Mouse (Mus musculus): ENCODE results near the gene Lca5l. TPM values are rescaled to one million over a fixed set of nuclear protein-coding genes. Genes with fewer than 3 reads are reported as not detected.
"Not testable (repeated sequence)": the region's sequence is repeated elsewhere in the genome, so short reads cannot be mapped to it uniquely, and the experiment has no call there.

Gene Lca5l
- polyA plus RNA-seq, 1 experiment: 0.44 TPM

DNA sequence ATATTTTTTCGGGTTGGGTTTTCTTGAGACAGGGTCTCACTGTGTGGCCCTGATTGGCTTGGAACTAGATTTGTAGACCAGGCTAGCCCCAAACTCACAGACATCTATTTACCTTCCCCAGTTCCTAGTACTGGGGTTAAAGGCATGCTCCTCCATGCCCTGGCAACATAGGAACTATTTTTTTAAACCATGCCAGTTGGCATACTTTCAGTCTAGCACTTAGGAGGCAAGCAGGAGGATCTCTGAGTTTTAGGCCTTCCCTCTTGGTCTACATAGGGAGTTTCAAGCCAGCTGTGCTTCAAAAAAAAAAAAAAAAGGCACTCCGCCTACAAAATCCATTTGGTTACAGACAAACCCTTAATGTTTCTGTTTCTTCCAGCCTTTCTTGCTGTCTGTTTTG, 37.6 kb downstream of the Lca5l start:
- Histone ChIP-seq H3K27ac (replicated peaks; ENCODE audit: low read depth, low read length) (peak overlapping the region; percentile 24; the same call in 1 of the 2 replicates), H3K4me1 (ENCODE audit: control insufficient read depth, insufficient read depth, insufficient read length, low read length) (no peaks in the 10 kb centered on the region), H3K4me3 (ENCODE audit: insufficient read depth, low read depth, low read length) (no peak overlapping the region)

- no peaks in the 10 kb centered on the region for H3K4me1 ChIP-seq (ENCODE audit: control insufficient read depth, insufficient read depth, insufficient read length, low read length)
- H3K27ac ChIP-seq (replicated peaks; ENCODE audit: low read depth, low read length): no peak overlapping the region
- H3K4me3 ChIP-seq (ENCODE audit: insufficient read depth, low read depth, low read length): no peak overlapping the region
These were observed 40.5 kb downstream of the Lca5l start for GRCm38 (mm10) chr16:96151551-96151950.

DNA sequence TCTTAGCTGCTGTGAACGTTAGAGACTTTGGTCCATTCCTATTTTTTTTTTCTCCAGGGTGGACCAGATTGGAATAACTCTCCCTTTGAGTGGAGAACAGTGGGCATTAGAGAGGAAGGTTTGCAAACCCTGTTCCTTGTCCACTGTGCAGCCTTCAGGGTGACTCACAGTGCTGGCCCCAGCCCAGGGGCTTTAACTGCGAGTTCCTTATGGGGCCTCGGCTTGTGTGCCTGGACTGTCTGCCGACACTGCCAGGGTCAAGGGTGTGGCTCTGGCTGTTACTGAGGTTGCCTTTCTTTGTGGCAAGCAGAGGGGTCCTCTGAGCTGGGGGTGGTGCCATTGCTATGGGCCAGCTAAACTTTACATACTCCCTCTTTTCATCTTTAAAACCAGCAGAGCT, 41.1 kb downstream of the Lca5l start:
- H3K4me1 ChIP-seq (ENCODE audit: control insufficient read depth, insufficient read depth, insufficient read length, low read length): no peaks in the 10 kb centered on the region
- H3K4me3 ChIP-seq (ENCODE audit: insufficient read depth, low read depth, low read length): no peak overlapping the region
- no peak overlapping the region for H3K27ac ChIP-seq (replicated peaks; ENCODE audit: low read depth, low read length)

- Histone ChIP-seq H3K4me1 (ENCODE audit: control insufficient read depth, insufficient read depth, insufficient read length, low read length) (no peaks in the 10 kb centered on the region), H3K4me3 (ENCODE audit: insufficient read depth, low read depth, low read length) (no peak overlapping the region), H3K27ac (replicated peaks; ENCODE audit: low read depth, low read length) (no peak overlapping the region)
These were observed 42.8 kb downstream of the Lca5l start for GRCm38 (mm10) chr16:96149311-96149710.

DNA sequence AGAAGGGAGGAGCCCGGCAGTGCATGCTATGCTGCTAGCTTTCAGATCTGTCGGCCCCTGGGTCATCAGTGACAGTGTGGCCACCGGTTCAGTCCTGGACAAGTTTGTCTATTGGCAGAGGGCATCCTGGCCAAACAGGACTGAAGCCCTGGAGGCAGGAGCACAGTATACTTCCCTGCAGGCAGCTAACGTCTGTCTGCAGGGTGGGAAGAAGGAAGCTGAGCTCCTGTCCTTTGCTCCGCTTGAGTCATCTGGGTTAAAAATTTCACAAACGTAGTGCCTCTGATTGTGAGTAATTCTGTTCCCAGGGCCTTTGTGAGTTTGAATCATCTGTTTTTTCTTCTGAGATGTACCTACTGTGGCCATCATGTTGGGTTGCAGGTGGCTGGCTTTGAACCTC, 43.2 kb downstream of the Lca5l start:
- Histone ChIP-seq H3K4me3 (ENCODE audit: insufficient read depth, low read depth, low read length) (no peak overlapping the region), H3K27ac (replicated peaks; ENCODE audit: low read depth, low read length) (no peak overlapping the region), H3K4me1 (ENCODE audit: control insufficient read depth, insufficient read depth, insufficient read length, low read length) (no peaks in the 10 kb centered on the region)

- no peak overlapping the region for H3K27ac ChIP-seq (replicated peaks; ENCODE audit: low read depth, low read length)
These were observed 46.3 kb downstream of the Lca5l start for GRCm38 (mm10) chr16:96145814-96146213.

DNA sequence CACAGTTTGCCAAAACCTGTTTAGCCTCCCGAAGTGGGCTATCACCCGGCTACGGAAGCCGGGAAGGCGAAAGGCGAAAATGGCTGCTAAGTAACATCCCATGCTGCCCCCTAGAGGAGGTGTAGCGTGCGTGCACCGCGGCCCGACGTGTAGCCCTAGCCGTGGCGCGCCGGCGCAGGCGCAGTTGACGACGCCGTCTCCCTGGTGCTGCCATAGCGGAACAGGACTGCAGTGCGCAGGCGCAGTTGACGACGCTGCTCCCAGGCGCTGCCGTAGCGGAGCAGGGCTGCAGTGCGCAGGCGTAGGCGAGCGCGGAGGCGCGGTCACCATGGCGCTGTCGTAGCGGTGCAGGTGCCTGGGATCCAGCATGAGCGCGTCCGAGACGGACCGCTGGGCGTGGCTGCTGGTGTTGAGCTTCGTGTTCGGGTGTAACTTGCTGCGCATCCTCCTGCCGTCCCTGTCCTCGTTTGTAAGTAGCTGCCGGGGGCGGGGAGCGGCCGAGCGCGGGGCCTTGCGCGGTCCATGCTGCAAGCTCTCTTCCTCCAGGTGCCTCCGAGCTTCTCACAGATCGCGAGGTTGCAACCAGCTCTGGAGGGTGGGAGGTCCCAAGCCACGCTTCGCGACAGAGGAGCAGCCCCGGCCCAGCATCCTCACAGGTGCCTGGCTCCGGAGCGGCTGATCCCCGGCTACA, 46.8 kb downstream of the Lca5l start, which contains the start of gene Wrb:
Gene Wrb (plus strand): TSS at position 298 of the 691 bp plus-strand sequence.
- H3K4me3 ChIP-seq (ENCODE audit: insufficient read depth, low read depth, low read length): peak within 1 kb of the TSS; percentile 79
- no peaks in the 10 kb centered on the region for H3K4me1 ChIP-seq (ENCODE audit: control insufficient read depth, insufficient read depth, insufficient read length, low read length)
- no peak within 1 kb of the TSS for H3K27ac ChIP-seq (replicated peaks; ENCODE audit: low read depth, low read length)

More at GRCm38 (mm10) chr16:96145814-96146213, 46.3 kb downstream of the Lca5l start:
- peak overlapping the region; percentile 79 for H3K4me3 ChIP-seq (ENCODE audit: insufficient read depth, low read depth, low read length)
- H3K4me1 ChIP-seq (ENCODE audit: control insufficient read depth, insufficient read depth, insufficient read length, low read length): no peaks in the 10 kb centered on the region

GRCm38 (mm10) chr16:96144748-96145109, 47.3 kb downstream of the Lca5l start:
- not testable (repeated sequence) for H3K27ac ChIP-seq (replicated peaks; ENCODE audit: low read depth, low read length); H3K4me3 ChIP-seq (ENCODE audit: insufficient read depth, low read depth, low read length); H3K4me1 ChIP-seq (ENCODE audit: control insufficient read depth, insufficient read depth, insufficient read length, low read length)

DNA sequence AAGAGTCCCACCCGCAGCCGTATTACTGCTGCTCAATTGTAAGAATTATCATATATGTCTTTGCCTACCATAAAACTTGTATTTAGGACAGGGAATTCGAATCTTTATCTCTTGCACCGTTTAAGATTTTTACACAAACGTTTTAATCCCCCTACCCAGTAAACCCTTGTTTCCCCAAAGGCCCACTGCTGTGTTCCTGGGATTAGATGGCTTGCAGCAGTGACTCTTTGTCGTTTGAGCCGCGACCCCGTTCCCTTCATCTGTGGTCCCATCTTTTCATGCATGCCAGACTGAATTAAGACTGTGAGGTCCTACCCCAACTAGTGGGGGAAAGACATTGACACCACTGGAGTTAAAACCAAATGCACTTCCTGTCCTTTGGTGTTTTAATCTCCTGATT, 63.6 kb downstream of the Lca5l start:
- H3K27ac ChIP-seq (replicated peaks; ENCODE audit: low read depth, low read length): no peak overlapping the region
- H3K4me1 ChIP-seq (ENCODE audit: control insufficient read depth, insufficient read depth, insufficient read length, low read length): peaks cover 2% of the 10 kb centered on the region; the same call in 1 of the 2 replicates
- H3K4me3 ChIP-seq (ENCODE audit: insufficient read depth, low read depth, low read length): peak overlapping the region; percentile 92

- peak within 1 kb of the TSS; percentile 94 for H3K4me3 ChIP-seq (ENCODE audit: insufficient read depth, low read depth, low read length)
- H3K27ac ChIP-seq (replicated peaks; ENCODE audit: low read depth, low read length): peak within 1 kb of the TSS; percentile 71
These were observed 64.3 kb downstream of the Lca5l start, which contains the start of gene Hmgn1 for GRCm38 (mm10) chr16:96127657-96128344. Gene Hmgn1 (minus strand): TSS chr16:96127729.

GRCm38 (mm10) chr16:96127288-96127656, 64.8 kb downstream of the Lca5l start:
- peak overlapping the region; percentile 71 for H3K27ac ChIP-seq (replicated peaks; ENCODE audit: low read depth, low read length)
- H3K4me3 ChIP-seq (ENCODE audit: insufficient read depth, low read depth, low read length): peak overlapping the region; percentile 94
- peaks cover 2% of the 10 kb centered on the region; the same call in 1 of the 2 replicates for H3K4me1 ChIP-seq (ENCODE audit: control insufficient read depth, insufficient read depth, insufficient read length, low read length)

More at GRCm38 (mm10) chr16:96127657-96128344, 64.3 kb downstream of the Lca5l start, which contains the start of gene Hmgn1:
- H3K4me1 ChIP-seq (ENCODE audit: control insufficient read depth, insufficient read depth, insufficient read length, low read length): peaks cover 2% of the 10 kb centered on the region; the same call in 1 of the 2 replicates

DNA sequence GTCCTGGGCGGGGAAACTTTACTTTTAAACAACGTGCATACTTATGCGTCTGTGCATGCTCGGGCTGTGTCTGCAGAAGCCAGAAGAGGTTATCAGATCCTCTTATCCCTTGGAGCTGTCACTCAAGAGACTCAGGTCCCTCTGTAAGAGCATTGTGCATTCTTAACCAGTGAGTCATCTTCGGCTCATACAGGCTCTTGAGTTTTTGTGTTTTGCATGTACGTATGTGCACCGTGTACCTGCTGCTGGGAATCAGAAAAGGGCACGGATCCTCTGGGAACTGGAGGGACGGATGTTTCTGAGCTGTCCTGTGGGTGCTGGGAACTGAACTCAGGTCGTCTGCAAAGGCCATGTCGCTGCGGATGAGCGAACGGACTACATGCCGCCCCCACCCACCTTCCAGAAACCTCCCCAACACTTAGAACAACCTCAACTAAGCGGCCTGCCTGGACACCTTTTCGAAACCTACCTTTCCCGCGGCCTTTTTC, 65.3 kb downstream of the Lca5l start:
- Histone ChIP-seq H3K4me1 (ENCODE audit: control insufficient read depth, insufficient read depth, insufficient read length, low read length) (peaks cover 2% of the 10 kb centered on the region; the same call in 1 of the 2 replicates), H3K27ac (replicated peaks; ENCODE audit: low read depth, low read length) (no peak overlapping the region), H3K4me3 (ENCODE audit: insufficient read depth, low read depth, low read length) (peak overlapping the region; percentile 94)

- no peak overlapping the region for H3K4me3 ChIP-seq (ENCODE audit: insufficient read depth, low read depth, low read length)
- no peak overlapping the region for H3K27ac ChIP-seq (replicated peaks; ENCODE audit: low read depth, low read length)
- no peaks in the 10 kb centered on the region for H3K4me1 ChIP-seq (ENCODE audit: control insufficient read depth, insufficient read depth, insufficient read length, low read length)
These were observed 71.9 kb downstream of the Lca5l start for GRCm38 (mm10) chr16:96120022-96120623.

DNA sequence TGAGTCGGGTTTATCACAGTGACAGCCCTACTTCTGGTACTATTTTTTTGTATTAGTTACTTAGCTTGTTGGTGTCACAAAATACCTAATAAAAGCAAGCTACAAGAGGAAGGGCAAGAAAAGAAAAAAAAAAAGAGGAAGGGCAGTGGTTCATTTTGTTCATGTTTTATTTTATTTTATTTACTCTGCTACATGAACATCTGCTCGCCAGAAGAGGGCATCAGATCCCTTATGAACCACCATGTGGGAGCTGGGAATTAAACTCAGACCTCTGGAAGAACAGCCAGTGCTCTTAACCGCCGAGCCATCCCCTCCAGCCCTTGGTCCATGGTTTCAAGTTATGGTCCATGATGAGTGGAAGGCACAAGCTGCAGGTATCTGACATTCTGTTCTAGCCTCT, 77.3 kb downstream of the Lca5l start:
- Histone ChIP-seq H3K27ac (replicated peaks; ENCODE audit: low read depth, low read length) (no peak overlapping the region), H3K4me3 (ENCODE audit: insufficient read depth, low read depth, low read length) (no peak overlapping the region), H3K4me1 (ENCODE audit: control insufficient read depth, insufficient read depth, insufficient read length, low read length) (no peaks in the 10 kb centered on the region)

DNA sequence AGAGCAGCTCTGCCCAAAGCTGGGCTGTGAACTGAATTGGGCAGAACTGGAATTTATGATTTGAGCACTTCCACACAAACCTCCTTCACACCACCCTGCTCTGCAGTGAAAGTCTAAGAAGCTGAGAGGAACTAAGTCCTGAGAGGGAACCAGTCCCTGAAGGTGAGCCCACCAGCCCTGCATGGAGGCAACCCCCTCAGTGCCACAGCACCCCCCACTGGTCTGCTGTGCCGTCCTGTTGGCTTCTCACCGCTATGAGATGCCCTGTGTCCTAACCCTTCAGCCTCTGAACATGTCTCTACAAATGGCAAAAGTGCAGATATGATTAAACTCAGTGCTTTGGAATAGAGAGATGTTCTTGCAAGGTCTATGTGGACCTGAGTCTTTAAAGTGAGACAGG, 79.3 kb downstream of the Lca5l start:
- no peaks in the 10 kb centered on the region for H3K4me1 ChIP-seq (ENCODE audit: control insufficient read depth, insufficient read depth, insufficient read length, low read length)
- no peak overlapping the region for H3K4me3 ChIP-seq (ENCODE audit: insufficient read depth, low read depth, low read length)
- H3K27ac ChIP-seq (replicated peaks; ENCODE audit: low read depth, low read length): no peak overlapping the region
